8 mouse cellular contexts compared by ENCODE assay signal in genomic region chr3:9608441-9608905, GRCm38 (mm10). TPM values are rescaled to one million over a fixed set of nuclear protein-coding genes. Genes with fewer than 3 reads are reported as not detected.
DNase-seq lines count a peak whose midpoint lies in the region; ATAC-seq lines count a peak whose summit lies in the region.

No protein-coding gene starts in this region.

- H3K36me3 ChIP-seq in forebrain, embryonic 13.5 days (ENCODE audit: poor library complexity, severe bottlenecking) = no peaks in the 10 kb centered on the region
- no peaks in the 10 kb centered on the region for H3K36me3 ChIP-seq in hindbrain, embryonic 15.5 days

- peaks cover 10% of the 10 kb centered on the region; the same call in 1 of the 2 replicates for H3K27me3 ChIP-seq in forebrain, embryonic 13.5 days
- H3K27me3 ChIP-seq in hindbrain, embryonic 15.5 days = no peaks in the 10 kb centered on the region

- DNase-seq in cerebellum, adult 9-10 months = peak; percentile 71
- DNase-seq in cerebellum, adult 8-10 months = no peak
- peak; percentile 38 for DNase-seq in adrenal gland, adult 8-10 months
- DNase-seq in left cerebral cortex, postnatal 4 days = peak; percentile 52
- DNase-seq in skeletal muscle tissue, adult 2 months (ENCODE audit: low read depth, low spot score) = peak; percentile 27

- no peaks in the 10 kb centered on the region for H3K9me3 ChIP-seq in forebrain, embryonic 13.5 days (replicated peaks)
- H3K9me3 ChIP-seq in hindbrain, embryonic 15.5 days = no peaks in the 10 kb centered on the region

- peak overlapping the region; percentile 89 for H3K4me3 ChIP-seq in forebrain, embryonic 13.5 days
- H3K4me3 ChIP-seq in hindbrain, embryonic 15.5 days = peak overlapping the region; percentile 97

- intact Hi-C loops in left cerebral cortex, postnatal 4 days (cut with DNase I) = loop anchor here (5.0 kb wide), 1 partner anchor 91 kb away; no protein-coding TSS in a partner anchor

- peak overlapping the region; percentile 71 for H3K4me2 ChIP-seq in forebrain, embryonic 13.5 days
- H3K4me2 ChIP-seq in hindbrain, embryonic 15.5 days = peak overlapping the region; percentile 80

- peaks cover 32% of the 10 kb centered on the region for H3K4me1 ChIP-seq in forebrain, embryonic 13.5 days
- peaks cover 33% of the 10 kb centered on the region for H3K4me1 ChIP-seq in hindbrain, embryonic 15.5 days (replicated peaks)

- H3K27ac ChIP-seq in forebrain, embryonic 13.5 days = peak overlapping the region; percentile 95
- peak overlapping the region; percentile 91 for H3K27ac ChIP-seq in hindbrain, embryonic 15.5 days (replicated peaks)

- under 1% methylated on average over 16 of the region's 16 CpGs for WGBS in forebrain, embryonic 13.5 days
- WGBS in hindbrain, embryonic 15.5 days = under 1% methylated on average over 16 of the region's 16 CpGs

- H3K9ac ChIP-seq in forebrain, embryonic 13.5 days = peak overlapping the region; percentile 90
- peak overlapping the region; percentile 86 for H3K9ac ChIP-seq in hindbrain, embryonic 15.5 days

- ATAC-seq in forebrain, embryonic 13.5 days = peak; percentile 11; the same call in 1 of the 2 replicates
- no peak for ATAC-seq in hindbrain, embryonic 15.5 days (ENCODE audit: low FRiP score, low read depth)
- peak; percentile 61 for ATAC-seq in megakaryocyte progenitor cell, adult 5-6 weeks (replicated peaks; ENCODE audit: poor library complexity)

RNA-seq across cellular contexts. Expression of gene Zfp704, which starts 1.4 kb away (rescaled TPM):
- 10 to 100 TPM; 14.5 to 22.8 (median 16.7) TPM for total RNA-seq in adrenal gland, adult 8-10 months (2022)
- polyA plus RNA-seq in forebrain, embryonic 13.5 days (2015; fragmentation: Nextera tagmentation; extraction: Ambion mirVana) = 10.6 and 10.9 TPM in 2 replicates
- 11.4 and 12.9 TPM in 2 replicates for polyA plus RNA-seq in hindbrain, embryonic 15.5 days (2015; fragmentation: Nextera tagmentation; extraction: Ambion mirVana)
- total RNA-seq in left cerebral cortex, postnatal 4 days (2021) = 10 to 100 TPM; 90.2 to 96.4 TPM
- 16.3 and 20.8 TPM in 2 replicates for total RNA-seq in megakaryocyte progenitor cell, adult 5-6 weeks (2015)
- 12.9 and 14.8 TPM in 2 replicates for total RNA-seq in megakaryocyte progenitor cell, adult 5-6 weeks (2017)
